Mouse (Mus musculus): ENCODE data around the gene Gpr89.

Gpr89 gene

DNA sequence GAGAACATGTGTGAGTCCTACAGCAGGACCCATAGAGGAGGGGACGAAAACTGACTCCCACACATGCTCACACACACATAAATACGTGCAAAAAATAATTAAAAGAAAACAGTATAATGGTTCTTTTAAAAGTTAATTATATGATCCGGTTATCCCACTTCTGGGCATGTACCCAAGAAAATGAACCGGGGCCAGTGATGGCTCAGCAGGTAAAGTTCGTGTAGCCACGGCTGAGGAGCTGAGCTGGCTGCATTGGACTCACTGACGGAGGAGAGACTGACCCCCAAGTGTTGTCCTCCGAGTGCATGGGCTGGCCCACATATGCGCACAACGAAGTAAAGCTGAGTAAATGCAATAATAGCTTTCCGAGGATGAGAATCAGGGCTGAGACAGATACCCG, 80.5 kb downstream of the Gpr89 start:
- DNase-seq (ENCODE audit: low read depth, low spot score) = no peak

DNA sequence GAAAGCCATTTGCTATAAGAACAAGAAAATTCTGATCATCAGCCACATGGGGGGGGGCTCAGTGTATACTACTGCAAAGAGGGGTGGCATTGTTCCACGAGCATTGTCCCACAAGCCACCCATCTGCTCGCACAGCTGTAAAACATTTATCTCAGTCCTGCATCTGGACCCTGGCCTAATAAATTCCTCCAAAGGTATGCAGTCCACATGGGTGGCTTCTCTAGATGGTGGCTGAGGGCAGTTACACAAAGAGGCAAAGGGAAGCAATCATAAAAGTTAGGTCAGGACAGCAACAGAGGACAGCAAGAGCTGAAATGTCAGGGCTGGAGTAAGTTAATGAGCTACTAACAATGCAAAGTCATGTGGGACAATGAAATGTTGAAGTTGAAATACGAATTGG, 81.4 kb downstream of the Gpr89 start:
- DNase-seq (ENCODE audit: low read depth, low spot score) = no peak

DNA sequence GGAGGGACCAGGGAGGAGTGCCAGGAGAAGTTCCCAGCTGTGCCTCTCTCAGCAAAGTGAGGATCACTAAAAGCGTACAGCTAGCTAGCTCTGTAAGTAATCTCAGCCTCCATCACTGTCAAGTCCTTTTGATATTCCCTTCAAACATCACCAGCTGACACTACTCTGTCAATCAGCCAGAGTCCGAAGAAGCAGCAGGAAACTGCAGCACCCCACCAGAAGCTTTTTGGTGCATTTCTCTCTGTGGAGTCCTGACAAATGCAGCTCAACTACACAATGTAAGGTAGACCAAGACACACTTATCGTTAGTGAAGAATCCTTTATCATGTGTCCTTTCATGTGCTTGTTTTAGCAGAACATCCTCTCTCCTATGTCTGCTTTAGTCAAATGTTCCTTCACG, 83.6 kb downstream of the Gpr89 start:
- DNase-seq (ENCODE audit: low read depth, low spot score) = no peak

DNA sequence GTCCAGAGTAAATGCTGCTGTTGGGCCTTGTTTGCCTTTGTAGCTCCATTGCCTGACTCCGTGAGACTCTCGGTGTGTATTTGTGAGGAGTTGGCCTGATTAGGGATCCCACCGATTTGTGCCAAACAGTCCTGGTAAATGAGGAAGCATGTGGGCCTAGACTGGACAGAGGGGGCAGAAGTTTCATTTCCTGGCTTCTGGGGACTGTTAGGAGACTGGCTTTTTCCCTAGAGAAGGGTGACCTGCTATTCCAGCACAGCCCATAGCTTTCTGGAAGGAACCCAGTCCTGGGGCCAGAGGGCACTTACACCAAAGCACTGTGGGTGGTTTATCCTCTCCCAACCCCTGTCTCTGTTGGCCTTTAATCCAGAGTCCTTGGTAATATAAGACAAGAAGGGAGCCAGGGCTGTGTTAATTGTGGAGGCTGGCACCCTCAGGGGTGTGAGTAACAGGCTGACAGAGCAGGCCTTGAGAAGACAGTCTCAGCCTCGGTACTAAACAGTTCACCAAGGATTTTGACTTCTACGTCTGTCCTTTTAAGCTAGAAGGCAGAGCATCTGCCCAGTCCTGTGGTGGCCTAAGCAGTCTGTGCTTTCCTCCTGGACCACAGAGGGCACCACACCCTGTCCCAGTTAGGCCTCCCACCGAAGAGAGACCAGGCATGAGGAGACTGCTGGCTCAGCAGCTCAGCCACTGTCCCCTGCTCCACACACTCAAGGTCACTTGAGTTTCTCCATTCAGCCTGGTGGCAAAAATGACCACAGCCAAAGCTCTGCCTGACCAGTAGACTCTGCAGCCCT, 84.8 kb downstream of the Gpr89 start:
- DNase-seq (ENCODE audit: low read depth, low spot score) = no peak
